Mouse (Mus musculus) hindbrain, embryonic 16.5 days (tissue): ENCODE measurements around the gene Ube2k. TPM values are rescaled to one million over a fixed set of nuclear protein-coding genes. Genes with fewer than 3 reads are reported as not detected.

Experiments used
- ATAC-seq: fragments of 200-750 bp; cut with Nextera tagmentation; 2 replicates; pipeline ENCODE4 v1.8.0; 2017; ENCODE audit warnings: moderate TSS enrichment, moderate library complexity
- H3K27ac ChIP-seq: fragments of 300-500 bp; sonication (generic); 2 replicates; pipeline ENCODE4 v1.5.1; 2014; ENCODE audit warnings: low read depth, mild to moderate bottlenecking, control low read depth, low read length, moderate library complexity
- H3K27me3 ChIP-seq: fragments of 300-500 bp; sonication (generic); replicated peaks from 2 replicates; pipeline ENCODE4 v1.6.1; 2014; ENCODE audit warnings: low read length; ENCODE audit not compliant: control insufficient read depth, insufficient read depth
- H3K36me3 ChIP-seq: fragments of 300-500 bp; sonication (generic); 2 replicates; pipeline ENCODE4 v1.6.1; 2014; ENCODE audit warnings: mild to moderate bottlenecking, low read length, moderate library complexity, mixed read lengths; ENCODE audit not compliant: control insufficient read depth, insufficient read depth
- H3K4me1 ChIP-seq: fragments of 300-500 bp; sonication (generic); 2 replicates; pipeline ENCODE4 v1.6.1; 2014; ENCODE audit warnings: low read depth, low read length; ENCODE audit not compliant: control insufficient read depth, insufficient read depth
- H3K4me2 ChIP-seq: fragments of 300-500 bp; sonication (generic); 2 replicates; pipeline ENCODE4 v1.6.1; 2014; ENCODE audit warnings: mild to moderate bottlenecking, low read length, control low read depth, moderate library complexity
- H3K4me3 ChIP-seq: fragments of 300-500 bp; sonication (generic); 2 replicates; pipeline ENCODE4 v1.5.1; 2014; ENCODE audit warnings: mild to moderate bottlenecking, low read length, control low read depth, moderate library complexity
- H3K9ac ChIP-seq: fragments of 300-500 bp; sonication (generic); 2 replicates; pipeline ENCODE4 v1.6.1; 2014; ENCODE audit warnings: low read depth, mild to moderate bottlenecking, control low read depth, low read length, moderate library complexity
- H3K9me3 ChIP-seq: fragments of 300-500 bp; sonication (generic); 2 replicates; pipeline ENCODE4 v1.6.1; 2014; ENCODE audit warnings: mild to moderate bottlenecking, low read length, moderate library complexity; ENCODE audit not compliant: control insufficient read depth
- WGBS: fragments of 180-500 bp; shearing (Covaris S2); extraction: QIAGEN DNeasy Blood & Tissue Kit; methylation state at CpG from one replicate; pipeline ENCODE4 v1.1.7; 2014; 5-methylcytosine and 5-hydroxymethylcytosine counted together
- polyA plus RNA-seq: library from polyadenylated mRNA; unstranded; fragments of >200 nt; fragmentation: Nextera tagmentation; extraction: Ambion mirVana; gene quantifications from 2 replicates; pipeline ENCODE4 v1.2.1, GENCODE M21; 2015

The Ube2k gene
- polyA plus RNA-seq, 1 experiment from 2014 or later = 199 TPM

- Histone ChIP-seq H3K27ac (no peak overlapping the region), H3K4me2 (peak overlapping the region; percentile 24; the same call in 1 of the 2 replicates), H3K4me3 (no peak overlapping the region), H3K27me3 (no peaks in the 10 kb centered on the region; the same call in 1 of the 2 replicates), H3K36me3 (no peaks in the 10 kb centered on the region), H3K4me1 (no peaks in the 10 kb centered on the region), H3K9ac (no peak overlapping the region), H3K9me3 (no peaks in the 10 kb centered on the region)
- ATAC-seq = no peak
- WGBS = 7% methylated on average over 8 of the region's 8 CpGs
Observed at GRCm38 (mm10) chr5:65505786-65506185, 31.2 kb upstream of the Ube2k start.

DNA sequence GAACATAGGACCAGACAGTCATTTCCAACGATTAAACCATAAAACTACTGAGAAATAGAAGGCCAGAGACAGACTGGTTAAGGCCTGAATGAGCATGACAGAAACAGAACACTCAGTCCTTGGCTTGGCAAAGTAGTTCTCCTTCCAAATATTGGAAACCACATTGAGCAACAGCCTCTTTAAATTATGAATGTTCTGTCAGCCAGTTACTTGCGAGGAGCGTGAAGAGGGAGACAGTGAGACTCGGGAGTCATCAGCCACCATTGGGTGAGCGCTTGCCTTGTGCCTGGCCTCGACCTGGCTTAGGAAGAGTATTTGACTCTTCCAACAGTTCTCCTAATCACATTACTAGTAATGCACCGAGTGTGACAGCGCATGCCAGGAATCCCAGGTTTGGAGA, 28.6 kb upstream of the Ube2k start:
- 82% methylated on average over 8 of the region's 8 CpGs for WGBS
- ATAC-seq = no peak
- H3K4me2 ChIP-seq = no peak overlapping the region
- H3K9ac ChIP-seq = no peak overlapping the region
- no peaks in the 10 kb centered on the region; the same call in 1 of the 2 replicates for H3K27me3 ChIP-seq
- no peaks in the 10 kb centered on the region for H3K36me3 ChIP-seq
- H3K27ac ChIP-seq = no peak overlapping the region
- H3K4me3 ChIP-seq = no peak overlapping the region
- H3K4me1 ChIP-seq = no peaks in the 10 kb centered on the region
- H3K9me3 ChIP-seq = no peaks in the 10 kb centered on the region

- Histone ChIP-seq H3K4me1 (no peaks in the 10 kb centered on the region), H3K9me3 (no peaks in the 10 kb centered on the region), H3K27me3 (no peaks in the 10 kb centered on the region; the same call in 1 of the 2 replicates), H3K36me3 (no peaks in the 10 kb centered on the region), H3K4me2 (no peak overlapping the region), H3K9ac (no peak overlapping the region), H3K27ac (no peak overlapping the region), H3K4me3 (no peak overlapping the region)
- no peak for ATAC-seq
- 82% methylated on average over 3 of the region's 3 CpGs for WGBS
Observed at GRCm38 (mm10) chr5:65513506-65513905, 23.5 kb upstream of the Ube2k start.

GRCm38 (mm10) chr5:65514635-65515278, 22.3 kb upstream of the Ube2k start:
- ATAC-seq = no peak
- no peak overlapping the region for H3K9ac ChIP-seq
- no peaks in the 10 kb centered on the region for H3K9me3 ChIP-seq
- WGBS = 75% methylated on average over 5 of the region's 5 CpGs
- H3K27me3 ChIP-seq = no peaks in the 10 kb centered on the region; the same call in 1 of the 2 replicates
- no peak overlapping the region for H3K4me2 ChIP-seq
- H3K36me3 ChIP-seq = no peaks in the 10 kb centered on the region
- no peak overlapping the region for H3K4me3 ChIP-seq
- H3K27ac ChIP-seq = no peak overlapping the region
- no peaks in the 10 kb centered on the region for H3K4me1 ChIP-seq

GRCm38 (mm10) chr5:65521803-65522202, 15.2 kb upstream of the Ube2k start:
- Histone ChIP-seq H3K9me3 (no peaks in the 10 kb centered on the region), H3K4me3 (no peak overlapping the region), H3K27ac (no peak overlapping the region), H3K27me3 (no peaks in the 10 kb centered on the region), H3K36me3 (no peaks in the 10 kb centered on the region), H3K4me2 (no peak overlapping the region), H3K4me1 (no peaks in the 10 kb centered on the region; the same call in 1 of the 2 replicates), H3K9ac (no peak overlapping the region)
- no peak for ATAC-seq
- WGBS = 90% methylated on average over 1 of the region's 1 CpGs

GRCm38 (mm10) chr5:65524831-65525230, 12.2 kb upstream of the Ube2k start:
- H3K4me1 ChIP-seq = no peaks in the 10 kb centered on the region; the same call in 1 of the 2 replicates
- no peak overlapping the region for H3K4me2 ChIP-seq
- H3K9me3 ChIP-seq = no peaks in the 10 kb centered on the region
- 73% methylated on average over 4 of the region's 4 CpGs for WGBS
- H3K4me3 ChIP-seq = no peak overlapping the region
- no peak for ATAC-seq
- no peaks in the 10 kb centered on the region for H3K27me3 ChIP-seq
- no peak overlapping the region for H3K9ac ChIP-seq
- no peaks in the 10 kb centered on the region for H3K36me3 ChIP-seq
- H3K27ac ChIP-seq = no peak overlapping the region

- H3K36me3 ChIP-seq = no peaks in the 10 kb centered on the region
- 10% methylated on average over 8 of the region's 8 CpGs for WGBS
- no peak overlapping the region for H3K4me2 ChIP-seq
- H3K27ac ChIP-seq = no peak overlapping the region
- H3K4me3 ChIP-seq = no peak overlapping the region
- no peaks in the 10 kb centered on the region for H3K9me3 ChIP-seq
- ATAC-seq = no peak
- no peaks in the 10 kb centered on the region; the same call in 1 of the 2 replicates for H3K4me1 ChIP-seq
- no peaks in the 10 kb centered on the region for H3K27me3 ChIP-seq
- H3K9ac ChIP-seq = no peak overlapping the region
Observed at GRCm38 (mm10) chr5:65525674-65526443, 11.2 kb upstream of the Ube2k start.

DNA sequence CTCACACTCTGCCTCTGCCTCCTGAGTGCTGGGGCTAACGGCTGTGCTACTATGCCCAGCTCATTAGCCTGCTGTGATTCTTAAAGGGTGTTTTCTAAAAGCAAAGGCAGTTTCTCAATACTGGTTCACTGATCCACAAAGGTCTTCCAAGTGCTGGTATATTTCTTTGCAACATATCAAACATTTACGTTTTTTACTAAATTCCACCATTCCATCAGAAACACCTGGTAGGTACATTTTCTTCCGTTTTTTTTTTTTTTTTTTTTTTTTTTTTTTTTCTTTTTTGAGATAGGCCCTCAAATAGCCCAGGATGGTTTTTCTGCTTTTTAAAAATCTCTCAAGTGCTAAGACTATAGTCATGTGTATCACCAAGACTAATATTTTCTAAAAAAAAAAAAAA, 5.8 kb upstream of the Ube2k start:
- WGBS = 65% methylated on average over 3 of the region's 3 CpGs
- H3K9me3 ChIP-seq = no peaks in the 10 kb centered on the region
- no peak overlapping the region for H3K4me3 ChIP-seq
- H3K4me2 ChIP-seq = no peak overlapping the region
- H3K36me3 ChIP-seq = no peaks in the 10 kb centered on the region
- H3K27me3 ChIP-seq = no peaks in the 10 kb centered on the region
- no peak overlapping the region for H3K9ac ChIP-seq
- ATAC-seq = no peak
- H3K27ac ChIP-seq = no peak overlapping the region
- H3K4me1 ChIP-seq = no peaks in the 10 kb centered on the region; the same call in 1 of the 2 replicates

DNA sequence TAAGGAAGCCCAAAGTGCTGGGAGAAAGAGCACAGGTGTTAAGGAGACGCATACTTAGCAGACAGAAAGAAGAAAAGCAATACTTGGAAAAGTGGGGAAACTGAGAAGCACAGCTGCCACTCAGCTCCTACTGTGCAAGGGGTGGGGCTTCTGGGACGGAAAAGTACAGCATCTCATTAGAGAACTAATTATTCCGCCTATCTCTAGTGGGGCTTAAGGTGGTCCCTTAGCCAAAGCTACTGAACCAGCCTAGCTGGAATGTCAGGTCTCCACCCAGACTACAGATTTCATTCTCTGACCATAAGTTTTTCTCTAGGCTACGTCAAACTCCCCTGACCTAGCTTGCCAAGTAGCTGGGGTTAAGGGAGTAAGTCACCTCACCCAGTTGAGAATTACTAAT, 2.5 kb upstream of the Ube2k start:
- ATAC-seq = no peak
- Histone ChIP-seq H3K4me3 (no peak overlapping the region), H3K9me3 (no peaks in the 10 kb centered on the region), H3K9ac (no peak overlapping the region), H3K36me3 (no peaks in the 10 kb centered on the region), H3K27ac (no peak overlapping the region), H3K4me2 (no peak overlapping the region), H3K4me1 (peaks cover 7% of the 10 kb centered on the region), H3K27me3 (no peaks in the 10 kb centered on the region)
- WGBS = 63% methylated on average over 4 of the region's 4 CpGs
